Mouse (Mus musculus) neutrophil, adult 59 days (primary cell): ENCODE results near the gene Gm6121. TPM values are rescaled to one million over a fixed set of nuclear protein-coding genes. Genes with fewer than 3 reads are reported as not detected.

Experiments
- total RNA-seq, 2 experiments: library from RNA; stranded (reverse); gene quantifications; 1 replicate in 1 of 2; 2 replicates in 1 of 2; pipeline ENCODE4 v1.2.4; 2023

Gm6121 gene
- total RNA-seq, result not detected

GRCm38 (mm10) chrX:26935597-26935996 lies at the start of gene Gm6121:
Gene Gm6121, minus strand, starts transcription at chrX:26935697.

Other genes with a start within 250 kb of the Gm6121 start
- gene Gm14525, start 233.1 kb downstream of the Gm6121 start, total RNA-seq, result not detected